Mouse (Mus musculus) brain, embryonic 18.5 days (tissue): ENCODE measurements around the gene Calhm1.
"Not testable (repeated sequence)": the region's sequence is repeated elsewhere in the genome, so short reads cannot be mapped to it uniquely, and the experiment has no call there.

Experiments
- DNase-seq: peaks from one replicate; pipeline ENCODE4 v3.0.0-alpha.2; 2012; ENCODE audit warnings: low read depth, low spot score

Calhm1 gene

DNA sequence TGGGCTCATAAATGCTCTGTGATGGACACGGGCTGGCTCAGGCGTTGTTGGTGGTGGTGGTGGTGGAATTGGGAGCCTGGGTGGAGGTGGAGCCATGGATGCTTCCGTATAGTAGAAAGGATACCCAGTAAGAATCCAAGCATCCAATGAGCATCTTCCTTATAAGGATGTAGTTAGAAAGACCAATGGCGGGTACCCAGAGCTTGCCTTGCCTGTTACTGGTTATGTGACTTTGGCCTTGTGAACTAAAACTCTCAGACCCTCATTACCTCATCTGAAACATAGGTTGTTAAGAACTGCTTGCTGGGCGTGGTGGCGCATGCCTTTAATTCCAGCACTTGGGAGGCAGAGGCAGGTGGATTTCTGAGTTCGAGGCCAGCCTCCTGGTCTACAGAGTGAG is 9.7 kb upstream of the Calhm1 start:
- DNase-seq: no peak

DNA sequence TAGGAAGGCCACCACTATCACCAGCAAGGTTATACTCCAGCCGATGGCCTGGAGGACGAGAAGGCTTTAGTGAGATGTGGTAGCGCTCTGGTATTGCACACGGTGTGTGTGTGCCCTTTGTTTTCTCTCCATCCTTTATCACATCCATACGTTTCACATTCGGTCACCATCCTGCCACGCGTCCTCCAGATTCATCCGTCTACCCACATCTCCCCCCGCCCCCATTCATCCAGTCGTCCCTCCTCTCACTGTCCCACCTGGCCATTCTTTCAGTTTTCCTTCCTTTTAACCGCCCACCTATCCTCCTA is 8.0 kb upstream of the Calhm1 start:
- no peak for DNase-seq

DNA sequence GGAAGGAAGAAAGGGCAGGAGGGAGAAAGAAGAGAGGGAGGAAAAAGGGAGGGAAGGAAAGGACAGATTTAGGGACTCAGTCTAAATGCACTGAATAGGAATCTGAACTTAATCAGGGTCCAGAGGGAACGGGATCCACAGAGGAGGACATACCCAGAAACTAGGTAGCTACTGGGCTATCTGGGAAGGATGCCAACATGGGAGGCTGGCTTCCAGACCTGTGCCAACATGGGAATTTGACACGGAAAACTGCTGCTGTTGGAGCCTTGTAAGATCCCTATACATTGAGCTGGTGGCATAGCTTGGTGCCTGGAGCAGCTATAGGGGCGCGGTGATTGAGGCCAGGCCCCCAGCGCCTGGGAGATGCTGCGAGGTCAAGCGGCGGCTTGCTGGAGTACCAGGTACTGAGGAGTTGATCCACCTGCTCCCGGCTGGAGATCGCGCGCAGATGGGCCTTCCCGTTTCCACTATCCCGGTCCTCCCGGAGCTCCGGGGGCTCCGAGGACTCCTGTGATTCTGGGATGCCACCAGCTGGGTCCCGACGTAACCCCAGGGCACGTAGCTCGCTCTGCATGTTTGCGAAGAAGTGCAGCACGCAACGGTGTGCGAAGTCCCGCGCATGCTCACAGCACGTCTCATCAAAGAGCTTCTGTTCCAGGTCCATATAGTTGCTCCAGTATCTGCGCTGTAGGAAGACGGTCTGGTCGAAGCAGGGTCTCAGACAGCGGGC is 7.4 kb upstream of the Calhm1 start:
- DNase-seq: no peak

DNA sequence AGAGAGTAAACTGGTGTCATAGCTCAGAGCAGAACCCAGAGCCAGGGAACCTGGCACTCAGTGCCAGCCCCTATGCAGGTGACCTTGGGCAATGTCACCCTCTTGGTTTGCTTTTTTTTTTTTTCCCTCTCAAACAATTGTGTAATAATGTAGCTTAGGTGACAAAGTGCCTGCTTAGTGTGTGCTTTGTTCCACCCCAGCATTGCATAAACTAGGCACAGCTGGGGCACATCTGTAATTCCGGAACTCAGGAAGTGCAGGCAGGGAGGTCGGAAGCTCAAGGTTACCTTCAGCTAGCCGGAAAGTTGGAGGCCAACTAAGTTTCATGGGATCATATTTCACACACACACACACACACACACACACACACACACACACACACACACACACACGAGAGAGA is 5.8 kb upstream of the Calhm1 start:
- DNase-seq: no peak

DNA sequence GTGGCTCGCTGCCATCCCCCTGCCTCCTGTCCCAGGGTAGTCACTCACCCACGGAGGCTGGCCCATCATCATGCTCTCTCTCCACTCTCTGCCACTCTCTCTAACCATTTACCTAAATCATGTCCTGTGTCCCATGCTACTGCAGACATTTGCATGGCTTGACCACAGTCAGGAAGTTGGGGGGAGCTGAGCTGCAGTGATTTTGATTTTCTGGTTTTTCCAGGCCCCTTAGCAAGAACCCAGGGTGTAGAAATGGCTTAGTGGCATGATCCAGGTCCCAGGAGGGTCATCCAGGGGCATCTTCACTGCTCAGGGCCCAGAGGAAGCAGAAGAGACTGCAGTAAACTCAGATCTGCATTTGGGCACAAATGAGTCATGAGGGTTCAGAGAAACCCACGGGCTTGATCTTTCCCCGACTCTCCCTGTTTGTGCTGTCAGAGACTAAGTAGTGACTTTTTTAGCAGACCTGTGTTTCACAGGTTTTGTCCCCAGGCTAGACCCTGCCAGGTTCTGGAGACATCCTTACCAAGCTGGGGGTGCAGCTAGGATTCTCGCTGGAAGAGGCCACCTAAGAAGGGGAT is 4.3 kb upstream of the Calhm1 start:
- no peak for DNase-seq

DNA sequence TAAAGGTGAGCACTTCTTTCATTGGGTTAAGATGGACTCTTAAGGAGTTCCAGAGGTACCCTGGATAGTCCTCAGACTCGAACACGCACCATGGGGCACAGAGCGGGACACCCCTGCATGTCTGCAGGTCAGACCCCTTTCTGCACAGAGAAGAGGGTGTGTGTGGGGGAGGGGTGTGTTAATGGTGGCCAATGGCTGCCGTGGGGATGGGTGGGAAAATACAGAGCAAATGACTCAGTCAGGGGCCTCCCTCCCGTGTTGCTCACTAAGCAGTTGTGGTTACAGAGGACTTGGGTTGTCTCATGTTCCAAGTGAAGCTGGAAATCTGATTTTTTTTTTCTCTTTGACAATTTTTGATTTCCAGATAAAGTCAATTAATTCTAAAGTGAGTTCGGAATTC is 1.6 kb downstream of the Calhm1 start:
- DNase-seq: no peak

DNA sequence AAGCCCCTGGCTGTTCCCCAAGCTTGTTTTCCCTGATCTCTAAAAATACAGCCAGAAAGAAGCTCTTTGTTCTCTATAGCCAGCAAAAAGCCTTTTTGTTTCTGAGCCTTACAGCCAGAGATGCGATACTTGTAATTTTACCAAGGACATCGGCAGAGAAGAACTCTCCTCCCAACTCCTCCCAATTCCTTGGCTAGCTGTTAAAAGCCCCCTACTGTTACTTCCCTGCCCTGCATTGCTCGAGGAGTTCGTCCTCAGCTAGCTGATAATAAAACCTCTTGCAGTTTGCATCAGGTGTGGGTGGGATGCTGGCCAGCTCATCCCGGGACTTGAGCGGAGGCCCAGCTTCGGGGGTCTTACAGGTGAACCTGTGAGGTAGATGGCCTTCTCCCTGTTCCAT is 4.4 kb downstream of the Calhm1 start:
- DNase-seq: not testable (repeated sequence)

DNA sequence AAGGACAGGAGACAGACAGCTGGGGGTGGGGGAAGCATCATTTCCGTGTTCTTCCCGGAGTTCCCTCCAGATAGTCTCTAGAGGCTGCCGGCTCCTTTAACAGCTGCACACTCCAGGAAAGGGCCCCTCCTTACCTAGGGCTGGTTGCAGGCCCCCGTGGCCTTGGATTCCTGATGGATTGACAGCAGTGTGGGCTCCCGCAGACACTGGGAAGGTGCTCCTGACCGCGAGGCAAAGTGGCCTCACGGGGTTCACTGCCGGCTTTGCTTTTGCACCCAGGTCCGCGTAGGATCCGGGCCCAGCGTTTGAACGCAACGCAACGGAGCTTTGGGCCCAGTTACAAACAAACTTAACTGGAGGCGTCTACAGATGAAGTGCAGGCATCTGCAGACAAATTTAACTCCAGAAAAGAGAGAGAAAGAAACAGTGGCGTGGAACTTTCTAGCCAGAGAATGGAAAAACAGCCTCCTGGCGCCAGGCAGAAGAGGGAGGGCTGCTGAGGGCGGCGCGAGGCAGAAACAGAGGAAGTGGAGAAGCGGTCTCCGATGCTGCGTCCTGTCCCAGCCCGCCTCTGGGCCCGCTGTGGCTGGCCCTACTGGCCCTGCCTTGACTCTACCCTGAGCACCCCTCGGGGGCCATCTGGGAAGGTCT is 6.2 kb downstream of the Calhm1 start, which contains the start of gene Calhm2:
TSS of gene Calhm2 (minus strand) at position 524 of the 651 bp plus-strand sequence.
- no peak for DNase-seq

DNA sequence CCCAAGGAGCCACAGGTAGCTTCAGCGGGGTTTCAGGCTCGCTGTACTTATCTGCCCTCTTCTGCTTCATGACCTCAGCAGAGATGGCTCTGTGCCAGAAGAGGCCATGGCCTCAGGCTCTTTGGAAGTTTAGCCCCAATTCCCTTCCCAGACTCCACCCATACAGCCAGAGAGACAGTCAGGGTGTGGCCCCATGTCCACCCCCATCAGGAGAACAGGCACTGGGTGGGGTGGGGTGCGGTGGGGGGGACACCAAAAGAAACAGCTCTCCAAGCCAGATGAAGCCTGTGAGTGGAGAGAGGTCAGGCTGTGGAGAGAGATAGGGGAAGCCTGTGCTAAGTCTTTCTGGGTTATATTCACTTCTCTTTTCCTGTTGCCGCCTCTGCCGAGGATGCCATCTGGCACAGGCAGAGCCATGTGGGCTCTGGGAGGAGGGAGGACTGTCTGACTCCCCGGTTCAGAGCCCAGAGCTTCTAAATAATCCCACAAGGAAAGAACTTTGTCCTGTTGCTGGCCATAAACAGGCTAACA is 6.9 kb downstream of the Calhm1 start:
- DNase-seq: no peak

DNA sequence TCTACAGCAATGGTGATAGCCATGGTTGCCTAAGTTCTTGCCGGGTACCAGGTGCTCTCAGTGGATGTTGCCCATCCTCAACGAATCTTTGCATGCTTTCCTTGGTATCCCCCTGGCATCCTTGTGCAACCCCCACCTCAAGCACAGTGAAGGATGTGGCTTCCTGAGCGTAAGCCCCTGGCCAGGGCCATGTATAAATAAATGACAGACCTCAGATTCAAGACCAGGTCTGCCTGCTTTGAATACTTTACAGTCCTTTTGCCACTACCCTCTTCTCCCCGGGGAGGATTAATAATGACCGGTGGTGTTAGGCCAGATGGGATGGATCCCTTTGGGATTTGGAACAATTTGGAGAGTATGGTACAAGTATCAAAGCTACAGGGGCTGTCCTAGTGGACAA is 7.9 kb downstream of the Calhm1 start:
- no peak for DNase-seq

DNA sequence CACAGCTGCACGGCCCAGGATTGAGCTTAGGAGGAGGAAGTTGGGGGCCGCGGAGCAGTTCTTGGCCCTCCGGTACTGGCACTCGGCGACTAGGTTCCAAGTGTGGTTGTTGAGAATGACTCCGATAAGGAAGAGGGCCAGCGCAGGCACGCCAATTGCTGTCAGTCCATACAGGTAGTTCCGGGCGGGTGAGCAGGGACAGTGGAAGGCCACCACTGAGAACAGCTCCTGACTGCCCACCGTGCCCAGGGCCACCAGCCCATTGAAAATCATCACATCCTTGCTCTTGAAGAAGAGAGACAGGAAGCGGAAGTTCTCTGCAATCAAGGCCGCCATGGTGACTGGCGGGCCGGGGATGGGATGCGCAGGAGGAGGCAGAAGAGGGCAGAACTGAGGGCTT is 8.5 kb downstream of the Calhm1 start:
- no peak for DNase-seq

DNA sequence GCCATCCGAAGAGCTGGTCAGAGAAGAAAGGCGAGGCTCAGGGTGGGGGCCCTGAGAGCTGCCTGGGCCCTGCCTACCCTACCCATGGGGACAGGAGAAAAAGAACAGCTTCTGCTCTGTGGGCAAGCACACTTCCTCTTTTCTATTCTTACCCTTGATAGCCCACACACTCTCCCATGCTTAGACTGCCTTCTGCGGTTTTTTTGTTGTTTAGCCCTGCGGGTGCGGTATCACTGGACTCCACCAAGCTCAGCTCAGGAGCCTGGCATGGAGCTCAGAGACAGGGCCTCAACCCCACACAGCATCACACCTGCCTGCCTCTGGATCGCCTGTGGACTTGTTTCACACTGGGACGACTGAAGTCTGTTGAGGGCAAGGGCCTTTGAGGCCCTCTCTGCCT is 10.9 kb downstream of the Calhm1 start:
- no peak for DNase-seq

DNA sequence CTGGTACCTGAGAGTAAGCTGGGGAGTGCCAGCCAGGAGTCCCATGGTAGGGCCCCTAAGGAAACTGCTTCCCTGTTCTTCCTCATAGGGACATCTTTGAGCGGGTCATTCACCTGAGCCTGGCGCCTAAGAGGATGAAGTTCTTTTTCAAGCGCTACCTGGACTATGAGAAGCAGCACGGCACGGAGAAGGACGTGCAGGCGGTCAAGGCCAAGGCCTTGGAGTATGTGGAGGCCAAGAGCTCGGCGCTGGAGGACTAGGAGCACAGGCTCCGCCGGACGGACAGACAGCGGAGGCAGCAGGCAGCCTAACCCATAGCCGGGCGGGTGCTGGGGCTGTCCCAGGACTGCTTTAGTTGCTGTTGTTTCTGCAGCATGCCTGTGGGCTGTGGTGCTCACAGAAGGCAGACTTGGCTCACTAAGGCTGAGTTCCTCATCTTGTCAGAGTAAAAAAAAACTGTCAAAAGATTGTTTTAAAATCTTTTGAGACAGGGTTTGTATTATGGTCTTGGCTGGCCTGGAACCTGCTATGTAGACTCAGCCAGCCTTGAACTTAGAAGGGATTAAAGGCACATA is 13.4 kb downstream of the Calhm1 start:
- no peak for DNase-seq

DNA sequence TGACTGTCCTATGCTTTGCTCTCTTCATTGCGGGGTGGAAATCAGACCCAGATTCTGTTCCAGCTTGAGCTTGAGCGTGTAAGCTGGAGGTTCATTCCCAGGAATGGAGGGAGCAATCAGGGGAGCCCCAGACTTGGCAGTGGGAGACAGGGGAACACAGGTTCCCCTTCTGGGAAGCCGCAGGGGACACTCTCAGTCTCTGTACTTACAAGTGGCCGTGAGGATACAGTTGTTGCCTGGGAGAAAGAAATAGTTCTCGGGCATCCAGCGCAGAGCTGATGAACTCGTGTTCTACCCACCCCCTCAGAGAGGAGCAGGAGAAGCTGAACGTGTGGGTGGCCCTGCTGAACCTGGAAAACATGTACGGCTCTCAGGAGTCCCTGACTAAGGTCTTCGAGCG is 15.2 kb downstream of the Calhm1 start:
- DNase-seq: no peak

DNA sequence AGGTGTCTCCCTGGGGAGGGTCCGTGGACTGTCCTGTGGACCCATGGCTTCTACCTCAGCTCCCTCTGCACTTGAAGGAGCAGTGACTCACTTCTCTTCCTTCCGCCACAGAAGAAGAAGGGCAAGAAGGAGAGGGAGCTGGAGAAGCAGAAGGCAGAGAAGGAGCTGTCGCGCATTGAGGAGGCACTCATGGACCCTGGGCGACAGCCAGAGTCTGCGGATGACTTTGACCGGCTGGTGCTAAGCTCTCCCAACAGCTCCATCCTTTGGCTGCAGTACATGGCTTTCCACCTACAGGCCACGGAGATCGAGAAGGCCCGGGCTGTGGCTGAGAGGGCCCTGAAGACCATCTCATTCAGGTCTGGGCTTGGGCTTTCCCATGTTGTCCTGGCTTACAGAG is 15.9 kb downstream of the Calhm1 start:
- no peak for DNase-seq

DNA sequence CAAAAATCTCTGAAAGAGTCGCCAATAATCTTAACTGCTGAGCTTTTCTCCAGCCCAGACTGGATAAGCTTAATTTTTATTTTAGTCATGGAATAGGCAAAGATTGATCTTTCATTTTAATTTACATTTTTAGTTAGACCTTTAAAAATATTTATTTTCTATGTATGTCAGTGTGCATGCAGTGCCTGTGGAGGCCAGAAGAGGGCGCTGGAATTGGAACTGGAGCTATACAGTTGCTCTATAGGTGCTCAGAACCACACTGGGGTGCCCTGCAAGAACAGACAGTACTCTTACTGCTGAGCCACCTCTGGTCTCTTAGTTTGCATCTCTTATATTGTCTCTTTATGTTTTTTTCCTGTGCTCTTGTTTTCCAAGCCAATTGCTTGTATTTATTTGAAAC is 21.3 kb downstream of the Calhm1 start:
- no peak for DNase-seq

DNA sequence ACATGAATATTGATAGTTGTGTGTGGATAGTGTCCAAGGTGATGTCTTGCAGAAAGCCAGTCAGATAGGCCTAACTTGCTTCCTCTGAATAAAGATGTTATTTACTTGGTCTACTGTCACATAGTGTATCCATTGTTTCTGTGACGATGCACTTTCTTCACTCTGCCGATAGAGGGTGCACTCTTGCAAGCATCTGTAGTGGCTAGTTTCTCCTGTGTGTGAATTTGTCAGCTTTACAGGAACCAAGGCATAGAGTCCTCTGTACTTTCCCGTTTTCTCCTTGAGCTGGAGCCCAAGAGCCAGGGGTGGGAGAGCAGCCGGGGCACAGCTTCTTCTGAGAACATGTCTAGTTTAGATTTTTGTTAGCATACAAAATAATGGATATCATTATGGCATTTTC is 23.0 kb downstream of the Calhm1 start:
- no peak for DNase-seq

DNA sequence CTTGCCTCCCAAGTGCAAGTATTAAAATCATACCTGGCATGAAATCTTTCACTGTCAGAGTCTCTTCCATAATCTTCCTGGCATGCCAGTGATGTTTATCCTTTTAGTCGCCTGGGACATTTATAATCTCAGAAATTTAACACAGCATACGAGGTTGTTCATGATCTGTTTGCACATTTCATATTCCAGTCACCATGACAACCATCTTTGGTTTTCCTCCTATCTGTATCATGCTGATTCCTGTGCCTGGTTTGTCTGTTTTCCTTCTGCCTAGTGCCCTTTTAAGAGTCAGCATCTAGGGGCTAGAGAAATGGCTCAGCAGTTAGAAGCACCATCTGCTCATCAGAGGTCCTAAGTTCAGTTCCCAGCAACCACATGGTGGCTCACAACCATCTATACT is 25.4 kb downstream of the Calhm1 start:
- DNase-seq: no peak

DNA sequence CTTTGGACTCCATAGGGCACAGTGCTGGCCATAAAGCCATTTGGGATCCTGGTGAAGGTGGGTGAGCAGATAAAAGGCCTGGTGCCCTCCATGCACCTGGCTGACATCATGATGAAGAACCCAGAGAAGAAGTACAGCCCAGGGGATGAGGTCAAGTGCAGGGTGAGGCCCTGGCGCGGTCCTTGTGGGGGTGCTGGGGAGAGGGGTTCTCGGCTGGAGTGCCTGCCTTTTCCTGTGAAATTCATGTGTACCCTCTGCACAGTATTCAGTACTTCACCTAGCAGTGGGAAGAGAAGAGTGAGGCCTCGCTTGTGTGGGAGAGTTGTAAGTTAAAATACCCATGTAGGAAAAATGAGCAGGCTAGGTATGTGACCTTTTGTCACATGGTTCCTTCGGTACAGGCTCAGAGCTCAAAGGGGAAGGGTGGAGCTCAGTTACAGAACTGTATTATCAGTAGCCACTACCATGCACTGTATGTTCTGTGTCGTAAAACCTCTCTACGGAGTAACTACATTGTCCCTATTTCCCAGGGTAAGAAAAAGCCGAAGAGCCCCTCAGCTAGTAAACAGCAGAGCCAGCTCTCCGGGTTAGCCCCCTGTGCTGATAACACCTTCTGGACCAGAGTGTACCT is 39.3 kb downstream of the Calhm1 start:
- DNase-seq: no peak

DNA sequence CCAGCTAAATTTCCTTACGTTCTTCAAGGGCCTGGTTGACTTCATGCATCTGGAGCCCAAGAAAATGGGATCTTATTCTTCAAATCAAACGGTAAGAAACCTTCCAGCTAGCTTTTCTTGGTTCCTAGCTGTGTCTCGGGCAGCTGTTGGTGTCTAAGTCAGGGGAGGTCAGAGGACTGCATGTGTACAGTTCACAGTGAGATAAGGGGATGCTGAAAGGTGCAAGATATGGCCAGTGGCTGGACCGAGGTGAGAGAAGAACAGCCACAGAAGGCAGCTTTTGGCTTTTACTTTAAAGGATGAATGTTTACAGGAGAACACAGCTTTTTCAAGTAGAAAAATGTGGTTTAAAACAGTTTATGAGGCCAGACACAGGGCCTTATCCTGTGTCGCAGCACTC is 43.0 kb downstream of the Calhm1 start:
- DNase-seq: no peak
